Mouse (Mus musculus): Measurements from ENCODE around the gene St7. TPM values are rescaled to one million over a fixed set of nuclear protein-coding genes. Genes with fewer than 3 reads are reported as not detected.

The St7 gene
- polyA plus RNA-seq, 1 experiment from 2014 or later, result 63.4 TPM

DNA sequence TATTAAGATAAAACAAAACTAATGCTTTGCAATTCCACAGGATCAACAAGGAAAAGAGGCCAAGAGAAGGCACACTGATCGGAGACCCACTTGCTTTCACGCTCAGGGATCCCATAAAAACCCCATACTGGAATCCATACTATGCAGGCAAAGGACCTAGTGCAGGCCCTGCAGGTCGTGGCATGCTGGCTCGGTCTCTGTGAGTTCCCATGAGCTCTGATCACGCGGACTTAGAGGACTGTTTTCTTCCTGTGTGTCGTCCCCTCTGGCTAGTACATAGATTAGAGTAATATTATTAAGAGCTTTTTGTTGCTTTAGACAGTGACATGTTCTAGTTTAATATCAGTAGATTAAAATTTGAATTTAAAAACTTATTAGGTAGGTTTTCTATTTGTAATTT is 83.3 kb downstream of the St7 start:
- 61% methylated on average over 7 of the region's 7 CpGs for WGBS
- Histone ChIP-seq H3K9me3 (no peaks in the 10 kb centered on the region), H3K27ac (no peak overlapping the region), H3K4me3 (no peak overlapping the region), H3K4me1 (peaks cover 10% of the 10 kb centered on the region; the same call in 1 of the 2 replicates), H3K36me3 (replicated peaks) (no peaks in the 10 kb centered on the region), H3K4me2 (no peak overlapping the region), H3K27me3 (replicated peaks) (no peaks in the 10 kb centered on the region), H3K9ac (no peak overlapping the region)
- no peak for ATAC-seq (replicated peaks)

DNA sequence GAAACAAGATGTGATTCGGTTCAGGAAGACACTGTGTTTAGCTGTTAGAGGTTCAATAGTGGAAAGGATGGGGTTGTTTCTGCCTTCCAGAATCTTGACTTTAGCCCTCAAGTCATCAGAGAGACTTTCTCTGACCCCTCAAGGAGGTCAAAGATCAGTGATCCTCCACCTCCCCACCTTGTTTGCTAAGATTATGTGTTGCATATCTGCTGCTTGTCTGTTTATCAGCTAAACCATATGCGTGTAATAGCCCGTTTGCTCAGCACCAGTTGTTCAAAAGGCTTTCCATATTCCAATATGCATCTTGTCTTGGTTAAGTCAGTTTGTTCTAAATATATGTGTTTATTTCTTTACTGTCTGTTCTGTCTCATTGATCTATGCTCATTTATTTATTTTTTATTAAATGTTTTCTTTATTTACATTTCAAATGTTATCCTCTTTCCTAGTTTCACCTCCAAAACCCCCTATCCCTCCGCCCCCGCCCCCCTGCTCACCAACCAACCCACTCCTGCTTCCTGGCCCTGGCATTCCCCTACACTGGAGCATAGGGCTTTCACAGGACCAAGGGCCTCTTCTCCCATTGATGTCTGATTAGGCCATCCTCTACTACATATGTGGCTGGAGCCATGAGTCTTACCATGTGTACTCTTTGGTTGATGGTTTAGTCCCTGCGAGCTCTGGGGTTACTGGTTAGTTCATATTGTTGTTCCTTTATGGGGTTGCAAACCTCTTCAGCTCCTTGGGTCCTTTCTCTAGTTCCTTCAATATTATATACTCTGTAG is 84.5 kb downstream of the St7 start:
- Histone ChIP-seq H3K36me3 (replicated peaks) (no peaks in the 10 kb centered on the region), H3K4me3 (no peak overlapping the region), H3K27me3 (replicated peaks) (no peaks in the 10 kb centered on the region), H3K4me2 (no peak overlapping the region), H3K27ac (no peak overlapping the region), H3K4me1 (peaks cover 8% of the 10 kb centered on the region; the same call in 1 of the 2 replicates), H3K9me3 (no peaks in the 10 kb centered on the region), H3K9ac (no peak overlapping the region)
- no peak for ATAC-seq (replicated peaks)
- WGBS, result 95% methylated on average over 6 of the region's 6 CpGs

DNA sequence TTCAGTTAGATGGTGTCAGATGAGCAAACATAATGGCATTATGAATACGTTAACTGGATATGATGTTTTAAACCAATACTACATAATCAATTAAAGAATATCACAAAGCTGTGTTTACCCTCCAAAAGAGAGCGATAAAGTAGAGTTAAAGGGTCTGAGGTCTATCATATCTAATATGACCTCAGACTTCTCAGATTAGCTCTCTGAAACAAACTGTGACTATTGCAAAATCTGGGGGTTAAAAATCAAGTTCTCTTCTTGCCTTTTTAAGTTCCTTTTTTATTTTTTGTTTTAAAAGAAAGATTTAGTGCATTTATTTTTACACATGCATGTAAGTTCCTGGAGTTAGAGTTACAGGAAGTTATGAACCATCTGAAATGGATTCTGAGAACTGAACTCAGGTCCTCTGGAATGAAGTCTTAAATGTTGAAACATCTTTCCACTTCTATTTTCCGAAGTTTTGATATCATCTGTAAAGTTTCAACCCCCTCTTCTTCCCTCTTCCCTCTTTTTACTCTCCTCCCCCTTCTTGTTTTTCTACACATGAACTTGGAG is 86.0 kb downstream of the St7 start:
- H3K36me3 ChIP-seq (replicated peaks), result no peaks in the 10 kb centered on the region
- H3K4me2 ChIP-seq, result no peak overlapping the region
- no peak for ATAC-seq (replicated peaks)
- no peak overlapping the region for H3K9ac ChIP-seq
- no peak overlapping the region for H3K4me3 ChIP-seq
- H3K4me1 ChIP-seq, result peaks cover 4% of the 10 kb centered on the region; the same call in 1 of the 2 replicates
- no peaks in the 10 kb centered on the region for H3K27me3 ChIP-seq (replicated peaks)
- no peaks in the 10 kb centered on the region for H3K9me3 ChIP-seq
- WGBS, result 88% methylated on average over 3 of the region's 3 CpGs
- H3K27ac ChIP-seq, result no peak overlapping the region

DNA sequence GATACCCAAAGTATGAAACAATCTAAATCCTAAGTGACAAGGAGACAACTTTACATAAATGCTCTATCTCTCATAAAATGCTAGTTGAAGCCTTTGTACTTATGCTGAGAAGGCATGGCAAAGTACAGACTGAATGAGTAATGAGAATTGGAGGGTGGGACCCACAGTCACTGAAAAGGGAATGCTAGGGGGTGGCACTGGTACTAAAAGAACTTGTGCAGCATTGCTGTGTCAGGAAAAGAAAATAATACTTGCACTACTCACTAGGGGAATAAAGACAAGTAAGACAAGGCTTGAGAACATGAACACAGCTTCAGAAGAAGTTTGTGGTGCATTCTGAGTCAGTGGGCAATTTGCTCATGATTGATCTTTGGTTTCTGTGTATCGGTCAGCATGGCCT is 90.8 kb downstream of the St7 start:
- no peaks in the 10 kb centered on the region for H3K36me3 ChIP-seq (replicated peaks)
- ATAC-seq (replicated peaks), result no peak
- 88% methylated on average over 1 of the region's 1 CpGs for WGBS

DNA sequence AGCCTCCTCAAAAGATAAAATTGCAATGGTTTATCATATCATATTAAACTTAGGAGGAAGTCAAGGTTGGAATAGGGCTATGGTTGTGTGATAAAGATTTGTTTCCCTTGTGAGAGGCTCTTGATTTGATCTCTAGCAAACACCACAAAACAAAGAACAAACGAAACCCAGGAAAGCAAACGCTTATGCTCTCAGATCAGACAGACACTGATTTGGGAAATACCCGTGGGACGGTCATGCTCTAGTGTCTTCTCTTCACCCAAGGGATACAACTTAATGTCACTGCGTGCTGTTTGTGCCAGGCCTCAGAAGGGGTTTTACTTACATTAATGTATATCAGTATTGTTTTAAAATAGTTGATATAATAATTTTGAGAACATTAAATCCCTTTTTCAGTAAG is 91.8 kb downstream of the St7 start:
- WGBS, result 74% methylated on average over 5 of the region's 5 CpGs

More for the DNA sequence above, 90.8 kb downstream of the St7 start:
- no peaks in the 10 kb centered on the region for H3K27me3 ChIP-seq (replicated peaks)
- no peak overlapping the region for H3K4me2 ChIP-seq
- H3K4me1 ChIP-seq, result no peaks in the 10 kb centered on the region
- H3K9me3 ChIP-seq, result no peaks in the 10 kb centered on the region
- no peak overlapping the region for H3K4me3 ChIP-seq
- no peak overlapping the region for H3K27ac ChIP-seq
- H3K9ac ChIP-seq, result no peak overlapping the region

DNA sequence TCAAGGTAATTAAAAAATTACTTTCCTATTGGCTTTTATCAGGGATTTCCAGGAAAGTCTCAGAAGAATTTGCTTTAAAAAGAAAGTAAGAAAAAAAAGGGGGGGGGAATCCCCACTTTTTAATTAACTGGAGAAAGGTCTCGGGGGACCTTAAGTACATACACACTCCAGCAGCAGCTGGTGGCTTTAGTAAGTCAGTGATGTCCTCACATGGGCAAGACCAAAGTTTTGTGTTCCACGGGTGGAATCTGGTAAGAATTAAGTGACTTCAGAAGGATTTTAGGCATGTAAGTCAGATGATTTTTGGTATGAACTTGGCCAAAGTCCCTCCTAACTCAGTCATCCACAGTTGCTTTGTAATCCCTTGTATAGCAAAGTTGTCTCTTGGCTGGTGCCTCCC is 92.5 kb downstream of the St7 start:
- ATAC-seq (replicated peaks), result no peak
- no peak overlapping the region for H3K4me2 ChIP-seq
- WGBS, result 67% methylated on average over 2 of the region's 2 CpGs

More for the DNA sequence above, 91.8 kb downstream of the St7 start:
- Histone ChIP-seq H3K4me3 (no peak overlapping the region), H3K4me1 (no peaks in the 10 kb centered on the region), H3K27me3 (replicated peaks) (no peaks in the 10 kb centered on the region), H3K36me3 (replicated peaks) (no peaks in the 10 kb centered on the region), H3K9me3 (no peaks in the 10 kb centered on the region), H3K4me2 (no peak overlapping the region), H3K9ac (no peak overlapping the region), H3K27ac (no peak overlapping the region)
- no peak for ATAC-seq (replicated peaks)

DNA sequence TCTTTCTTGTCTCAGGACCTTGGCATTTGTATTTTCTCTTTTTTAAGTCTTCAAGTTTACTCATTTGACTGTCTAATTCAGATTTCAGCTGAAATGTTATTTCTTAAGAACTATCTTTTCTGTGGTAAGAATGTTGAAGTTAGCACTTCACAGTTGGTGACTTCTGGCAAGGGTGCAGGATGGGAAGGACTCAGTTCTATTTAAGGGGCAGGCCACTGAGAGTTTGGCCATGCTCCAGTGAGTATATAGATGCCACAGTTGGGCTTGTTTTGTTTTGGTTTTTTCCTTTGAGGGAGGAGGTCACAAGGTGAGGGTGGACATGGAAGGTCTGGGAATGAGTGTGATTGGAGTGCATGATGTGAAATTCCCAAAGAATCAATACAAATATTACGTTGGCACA is 95.1 kb downstream of the St7 start:
- WGBS, result 88% methylated on average over 1 of the region's 1 CpGs
- ATAC-seq (replicated peaks), result no peak
- no peaks in the 10 kb centered on the region for H3K9me3 ChIP-seq
- H3K4me2 ChIP-seq, result no peak overlapping the region
- no peaks in the 10 kb centered on the region for H3K27me3 ChIP-seq (replicated peaks)
- H3K36me3 ChIP-seq (replicated peaks), result no peaks in the 10 kb centered on the region
- H3K4me3 ChIP-seq, result no peak overlapping the region
- H3K9ac ChIP-seq, result no peak overlapping the region
- no peak overlapping the region for H3K27ac ChIP-seq
- no peaks in the 10 kb centered on the region for H3K4me1 ChIP-seq

More for the DNA sequence above, 92.5 kb downstream of the St7 start:
- H3K9ac ChIP-seq, result no peak overlapping the region
- no peak overlapping the region for H3K4me3 ChIP-seq
- H3K27ac ChIP-seq, result no peak overlapping the region
- no peaks in the 10 kb centered on the region for H3K9me3 ChIP-seq
- no peaks in the 10 kb centered on the region for H3K27me3 ChIP-seq (replicated peaks)
- H3K4me1 ChIP-seq, result no peaks in the 10 kb centered on the region
- no peaks in the 10 kb centered on the region for H3K36me3 ChIP-seq (replicated peaks)

DNA sequence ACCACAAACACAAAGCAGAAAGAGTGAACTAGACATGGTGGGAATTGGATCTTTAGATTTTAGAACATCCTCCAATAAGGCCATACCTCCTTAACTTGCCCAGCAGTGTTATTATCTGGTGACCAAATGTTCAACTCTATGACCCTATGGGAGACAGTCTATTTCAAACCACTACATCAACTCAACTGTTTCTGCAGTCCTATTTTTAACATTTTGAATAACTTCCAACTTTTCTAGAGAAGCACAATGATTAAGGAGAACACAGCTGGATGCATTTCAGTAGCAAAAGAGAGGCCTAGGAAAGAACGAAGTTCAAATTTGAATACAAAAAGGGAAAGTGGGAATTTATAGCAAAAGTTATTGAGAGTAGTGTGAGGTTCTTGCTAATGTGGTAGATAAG is 97.5 kb downstream of the St7 start:
- 71% methylated on average over 1 of the region's 1 CpGs for WGBS
- ATAC-seq (replicated peaks), result no peak
- H3K9me3 ChIP-seq, result no peaks in the 10 kb centered on the region
- H3K27me3 ChIP-seq (replicated peaks), result no peaks in the 10 kb centered on the region
- no peaks in the 10 kb centered on the region for H3K36me3 ChIP-seq (replicated peaks)
- H3K27ac ChIP-seq, result no peak overlapping the region
- no peaks in the 10 kb centered on the region for H3K4me1 ChIP-seq
- H3K9ac ChIP-seq, result no peak overlapping the region
- no peak overlapping the region for H3K4me3 ChIP-seq
- no peak overlapping the region for H3K4me2 ChIP-seq

DNA sequence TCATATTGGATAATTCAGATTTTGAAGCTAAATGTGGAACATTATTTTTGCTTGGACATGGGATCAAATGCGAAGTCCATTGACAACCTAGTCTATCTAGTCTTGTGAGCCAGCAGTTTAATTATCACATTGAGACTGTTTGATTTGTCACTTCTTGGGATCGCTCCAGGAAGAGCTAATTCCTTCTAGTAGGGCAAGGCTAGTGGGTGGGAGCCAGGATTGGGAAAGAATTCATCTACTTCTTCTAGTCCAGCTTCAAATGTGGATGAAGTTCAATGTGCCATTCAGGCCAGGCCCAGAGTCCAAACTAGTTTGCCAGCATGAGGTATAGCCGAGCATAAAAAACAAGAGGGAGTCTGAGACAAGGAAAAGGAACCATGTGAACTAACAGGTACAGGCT is 100.7 kb downstream of the St7 start:
- Histone ChIP-seq H3K27ac (no peak overlapping the region), H3K9me3 (no peaks in the 10 kb centered on the region), H3K36me3 (replicated peaks) (no peaks in the 10 kb centered on the region), H3K27me3 (replicated peaks) (no peaks in the 10 kb centered on the region), H3K4me2 (no peak overlapping the region), H3K9ac (no peak overlapping the region), H3K4me3 (no peak overlapping the region), H3K4me1 (peaks cover 13% of the 10 kb centered on the region)
- 91% methylated on average over 3 of the region's 3 CpGs for WGBS
- no peak for ATAC-seq (replicated peaks)

DNA sequence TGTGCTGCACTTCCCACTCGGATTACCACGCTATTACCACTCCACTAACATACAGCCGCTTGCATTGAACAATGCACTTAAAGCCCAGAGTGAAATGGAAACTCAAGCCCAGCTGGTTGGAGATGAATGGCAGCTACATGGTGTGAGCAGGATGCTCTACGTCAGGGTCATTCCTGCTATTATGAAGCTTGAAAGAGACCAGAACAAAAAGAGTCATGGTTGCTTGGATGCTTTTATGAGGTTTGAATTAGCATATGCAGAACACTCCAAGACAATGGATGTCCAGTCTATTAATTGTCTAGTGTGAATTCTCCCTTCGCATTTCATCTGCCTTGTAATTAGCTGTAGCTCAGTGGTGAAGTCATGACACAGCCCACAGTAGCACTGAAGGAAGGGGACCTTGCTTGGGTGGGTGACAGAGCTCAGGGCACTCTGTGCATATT is 104.6 kb downstream of the St7 start:
- peak overlapping the region; percentile 54 for H3K27ac ChIP-seq
- no peaks in the 10 kb centered on the region for H3K36me3 ChIP-seq (replicated peaks)
- WGBS, result 20% methylated on average over 5 of the region's 5 CpGs
- H3K9me3 ChIP-seq, result no peaks in the 10 kb centered on the region
- H3K27me3 ChIP-seq (replicated peaks), result no peaks in the 10 kb centered on the region
- no peak overlapping the region for H3K4me3 ChIP-seq
- ATAC-seq (replicated peaks), result peak; percentile 84
- H3K4me2 ChIP-seq, result no peak overlapping the region
- H3K4me1 ChIP-seq, result peaks cover 13% of the 10 kb centered on the region
- no peak overlapping the region for H3K9ac ChIP-seq

DNA sequence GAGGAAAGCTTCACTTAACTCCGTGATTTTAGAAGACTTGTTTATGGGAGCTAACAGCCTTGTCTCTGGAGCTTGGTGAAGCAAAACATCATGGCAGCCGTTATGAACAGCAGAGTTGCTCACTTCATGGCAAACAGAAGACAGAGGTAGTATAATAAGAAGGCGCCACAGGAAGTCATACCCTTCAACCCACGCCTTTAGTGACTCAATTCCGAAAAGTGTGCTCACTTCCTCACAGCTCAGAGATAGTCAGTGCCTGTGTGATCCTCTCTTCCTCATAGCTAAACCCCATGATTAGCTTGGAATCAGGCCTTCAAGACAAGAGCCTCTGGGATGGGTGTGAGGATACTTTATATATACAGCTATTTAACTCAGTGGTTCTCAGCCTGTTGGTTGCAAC is 108.0 kb downstream of the St7 start:
- Histone ChIP-seq H3K4me2 (no peak overlapping the region), H3K4me3 (no peak overlapping the region), H3K4me1 (peaks cover 13% of the 10 kb centered on the region), H3K27me3 (replicated peaks) (no peaks in the 10 kb centered on the region), H3K27ac (no peak overlapping the region), H3K9ac (no peak overlapping the region), H3K36me3 (replicated peaks) (no peaks in the 10 kb centered on the region), H3K9me3 (no peaks in the 10 kb centered on the region)
- 90% methylated on average over 5 of the region's 5 CpGs for WGBS
- no peak for ATAC-seq (replicated peaks)

DNA sequence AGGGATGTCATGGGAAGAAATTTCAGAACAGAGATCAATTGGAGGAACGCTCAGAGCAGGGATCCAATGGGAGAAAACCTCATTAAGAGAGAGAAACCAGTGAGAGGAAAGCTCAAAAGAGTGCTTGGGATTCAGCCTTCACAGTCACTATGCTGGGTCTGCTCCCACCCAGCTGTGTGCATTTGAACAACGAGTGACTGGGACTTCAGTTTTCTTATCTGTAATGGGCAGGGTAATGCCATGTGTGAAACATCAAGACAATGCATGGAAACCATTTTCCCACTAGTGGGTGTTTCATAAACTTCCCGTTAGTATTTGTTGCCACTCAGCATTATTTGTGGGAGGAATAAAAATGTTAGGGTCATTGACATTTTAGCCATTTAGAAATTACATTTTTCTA is 111.7 kb downstream of the St7 start:
- H3K4me2 ChIP-seq, result no peak overlapping the region
- H3K27me3 ChIP-seq (replicated peaks), result no peaks in the 10 kb centered on the region
- no peak overlapping the region for H3K27ac ChIP-seq
- peaks cover 7% of the 10 kb centered on the region; the same call in 1 of the 2 replicates for H3K4me1 ChIP-seq
- H3K9me3 ChIP-seq, result no peaks in the 10 kb centered on the region
- no peak for ATAC-seq (replicated peaks)
- no peak overlapping the region for H3K9ac ChIP-seq
- H3K4me3 ChIP-seq, result no peak overlapping the region
- H3K36me3 ChIP-seq (replicated peaks), result no peaks in the 10 kb centered on the region
- WGBS, result 75% methylated on average over 3 of the region's 3 CpGs

DNA sequence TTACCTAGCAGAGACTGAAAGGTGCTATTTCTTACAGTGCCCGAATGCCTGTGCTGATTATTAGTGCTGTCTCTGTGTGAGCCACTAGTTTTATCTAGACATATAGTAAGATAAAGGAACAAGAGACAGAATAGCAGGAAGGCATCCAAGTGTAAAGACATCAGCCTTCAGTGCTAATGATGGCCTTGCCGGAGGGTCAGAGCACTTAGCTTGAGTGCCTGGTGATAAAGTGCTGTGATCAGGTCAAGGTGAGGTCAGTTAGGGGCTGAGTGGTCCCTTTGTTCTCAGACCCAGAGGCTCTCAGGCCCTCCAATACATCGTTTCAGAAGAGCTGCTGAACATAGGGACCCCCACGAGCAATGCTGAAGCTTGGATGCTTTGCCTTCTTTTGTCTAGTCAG is 113.8 kb downstream of the St7 start:
- no peaks in the 10 kb centered on the region for H3K36me3 ChIP-seq (replicated peaks)
- WGBS, result 16% methylated on average over 4 of the region's 4 CpGs
- H3K9me3 ChIP-seq, result no peaks in the 10 kb centered on the region
- peak; percentile 74 for ATAC-seq (replicated peaks)
- H3K27me3 ChIP-seq (replicated peaks), result no peaks in the 10 kb centered on the region
- no peak overlapping the region for H3K4me2 ChIP-seq
- peaks cover 7% of the 10 kb centered on the region; the same call in 1 of the 2 replicates for H3K4me1 ChIP-seq
- H3K4me3 ChIP-seq, result no peak overlapping the region
- H3K9ac ChIP-seq, result no peak overlapping the region
- peak overlapping the region; percentile 35; the same call in 1 of the 2 replicates for H3K27ac ChIP-seq

Data from midbrain, embryonic 15.5 days (tissue).